Mouse (Mus musculus) midbrain, embryonic 14.5 days (tissue): Measurements from ENCODE around the gene Slc34a1. TPM values are rescaled to one million over a fixed set of nuclear protein-coding genes. Genes with fewer than 3 reads are reported as not detected.

Source experiments
- ATAC-seq: fragments of 200-750 bp; cut with Nextera tagmentation; 2 replicates; pipeline ENCODE4 v1.8.0; 2017; ENCODE audit warnings: moderate number of reproducible peaks, moderate library complexity; ENCODE audit not compliant: low FRiP score, low TSS enrichment
- DNase-seq: peaks from one replicate; pipeline ENCODE4 v3.0.0-alpha.2; 2015
- H3K27ac ChIP-seq: fragments of 300-500 bp; sonication (generic); replicated peaks from 2 replicates; pipeline ENCODE4 v1.5.1; 2014; ENCODE audit warnings: mild to moderate bottlenecking, low read depth, low read length, moderate library complexity
- H3K27me3 ChIP-seq: fragments of 300-500 bp; sonication (generic); 2 replicates; pipeline ENCODE4 v1.6.1; 2014; ENCODE audit warnings: low read length, control low read depth, mixed read lengths; ENCODE audit not compliant: control insufficient read depth, insufficient read depth
- H3K36me3 ChIP-seq: fragments of 300-500 bp; sonication (generic); 2 replicates; pipeline ENCODE4 v1.6.1; 2014; ENCODE audit warnings: low read length, control low read depth; ENCODE audit not compliant: control insufficient read depth, insufficient read depth
- H3K4me1 ChIP-seq: fragments of 300-500 bp; sonication (generic); 2 replicates; pipeline ENCODE4 v1.6.1; 2014; ENCODE audit warnings: mild to moderate bottlenecking, antibody characterized with exemption, low read length, control low read depth; ENCODE audit not compliant: control insufficient read depth, insufficient read depth
- H3K4me2 ChIP-seq: fragments of 300-500 bp; sonication (generic); 2 replicates; pipeline ENCODE4 v1.6.1; 2014; ENCODE audit warnings: mild to moderate bottlenecking, low read length, moderate library complexity
- H3K4me3 ChIP-seq: fragments of 300-500 bp; sonication (generic); replicated peaks from 2 replicates; pipeline ENCODE4 v1.5.1; 2014; ENCODE audit warnings: low read depth, low read length
- H3K9ac ChIP-seq: fragments of 300-500 bp; sonication (generic); replicated peaks from 2 replicates; pipeline ENCODE4 v1.6.1; 2014; ENCODE audit warnings: mild to moderate bottlenecking, low read length, moderate library complexity
- H3K9me3 ChIP-seq: fragments of 300-500 bp; sonication (generic); 2 replicates; pipeline ENCODE4 v1.6.1; 2016; ENCODE audit warnings: low read length, control low read depth, mixed read lengths; ENCODE audit not compliant: control insufficient read depth
- WGBS: fragments of 180-500 bp; shearing (Covaris S2); extraction: QIAGEN DNeasy Blood & Tissue Kit; methylation state at CpG from one replicate; pipeline ENCODE4 v1.1.7; 2014; 5-methylcytosine and 5-hydroxymethylcytosine counted together
- polyA plus RNA-seq: library from polyadenylated mRNA; unstranded; fragments of >200 nt; fragmentation: Nextera tagmentation; extraction: Ambion mirVana; gene quantifications from 2 replicates; pipeline ENCODE4 v1.2.1, GENCODE M21; 2014

The Slc34a1 gene
- polyA plus RNA-seq, 1 experiment from 2014 or later = not detected

GRCm38 (mm10) chr13:55444286-55444936 lies 46.4 kb downstream of the Slc34a1 start:
- H3K36me3 ChIP-seq = peaks cover 4% of the 10 kb centered on the region
- H3K4me3 ChIP-seq = peak overlapping the region; percentile 82
- WGBS = under 1% methylated on average over 33 of the region's 33 CpGs
- DNase-seq (no peak), ATAC-seq (peak; percentile 79)
- no peaks in the 10 kb centered on the region for H3K9me3 ChIP-seq
- peaks cover 13% of the 10 kb centered on the region for H3K4me1 ChIP-seq
- peak overlapping the region; percentile 62 for H3K9ac ChIP-seq
- H3K27ac ChIP-seq = peak overlapping the region; percentile 95
- H3K4me2 ChIP-seq = peak overlapping the region; percentile 89
- H3K27me3 ChIP-seq = no peaks in the 10 kb centered on the region

- Histone ChIP-seq H3K4me1 (peaks cover 13% of the 10 kb centered on the region), H3K9ac (peak within 1 kb of the TSS; percentile 86), H3K4me2 (peak within 1 kb of the TSS; percentile 89), H3K4me3 (peak within 1 kb of the TSS; percentile 82), H3K9me3 (no peaks in the 10 kb centered on the region), H3K27ac (peak within 1 kb of the TSS; percentile 95), H3K27me3 (no peaks in the 10 kb centered on the region), H3K36me3 (peaks cover 9% of the 10 kb centered on the region)
- DNase-seq = peak; percentile 99
- peak; percentile 96 for ATAC-seq
- under 1% methylated on average over 34 of the region's 35 CpGs for WGBS
These were observed 46.9 kb downstream of the Slc34a1 start, which contains the start of gene Grk6 for GRCm38 (mm10) chr13:55444937-55445315. Gene Grk6 (plus strand): TSS chr13:55445072.

- H3K9ac ChIP-seq = peak overlapping the region; percentile 86
- peaks cover 15% of the 10 kb centered on the region for H3K36me3 ChIP-seq
- DNase-seq (no peak), ATAC-seq (no peak)
- H3K9me3 ChIP-seq = no peaks in the 10 kb centered on the region
- H3K4me2 ChIP-seq = peak overlapping the region; percentile 89
- H3K4me1 ChIP-seq = peaks cover 13% of the 10 kb centered on the region
- under 1% methylated on average over 66 of the region's 66 CpGs for WGBS
- no peaks in the 10 kb centered on the region for H3K27me3 ChIP-seq
- H3K27ac ChIP-seq = peak overlapping the region; percentile 95
- H3K4me3 ChIP-seq = peak overlapping the region; percentile 82
These were observed 47.5 kb downstream of the Slc34a1 start for GRCm38 (mm10) chr13:55445361-55446091.

- DNase-seq (no peak), ATAC-seq (no peak)
- Histone ChIP-seq H3K27me3 (no peaks in the 10 kb centered on the region), H3K36me3 (peaks cover 25% of the 10 kb centered on the region), H3K9me3 (no peaks in the 10 kb centered on the region), H3K9ac (peak overlapping the region; percentile 86; the same call in 1 of the 2 replicates), H3K4me2 (peak overlapping the region; percentile 89), H3K4me3 (peak overlapping the region; percentile 82), H3K27ac (no peak overlapping the region), H3K4me1 (peaks cover 13% of the 10 kb centered on the region)
- WGBS = 83% methylated on average over 6 of the region's 6 CpGs
These were observed 48.6 kb downstream of the Slc34a1 start for GRCm38 (mm10) chr13:55446483-55447105.

GRCm38 (mm10) chr13:55447543-55447943 lies 49.6 kb downstream of the Slc34a1 start:
- ATAC-seq (no peak), DNase-seq (no peak)
- 71% methylated on average over 3 of the region's 3 CpGs for WGBS
- Histone ChIP-seq H3K4me2 (no peak overlapping the region), H3K4me1 (peaks cover 13% of the 10 kb centered on the region), H3K27me3 (no peaks in the 10 kb centered on the region), H3K36me3 (peaks cover 35% of the 10 kb centered on the region), H3K9ac (no peak overlapping the region), H3K4me3 (no peak overlapping the region), H3K27ac (no peak overlapping the region), H3K9me3 (no peaks in the 10 kb centered on the region)

- ATAC-seq (no peak), DNase-seq (no peak)
These were observed 50.1 kb downstream of the Slc34a1 start for GRCm38 (mm10) chr13:55448131-55448530.

GRCm38 (mm10) chr13:55449205-55449604 lies 51.2 kb downstream of the Slc34a1 start:
- WGBS = 93% methylated on average over 9 of the region's 9 CpGs

More at GRCm38 (mm10) chr13:55448131-55448530, 50.1 kb downstream of the Slc34a1 start:
- H3K4me3 ChIP-seq = no peak overlapping the region
- H3K27me3 ChIP-seq = no peaks in the 10 kb centered on the region
- peaks cover 41% of the 10 kb centered on the region for H3K36me3 ChIP-seq
- no peak overlapping the region for H3K27ac ChIP-seq
- H3K4me1 ChIP-seq = peaks cover 13% of the 10 kb centered on the region
- 97% methylated on average over 5 of the region's 5 CpGs for WGBS
- H3K9ac ChIP-seq = no peak overlapping the region
- H3K9me3 ChIP-seq = no peaks in the 10 kb centered on the region
- no peak overlapping the region for H3K4me2 ChIP-seq

GRCm38 (mm10) chr13:55449679-55450441 lies 51.9 kb downstream of the Slc34a1 start:
- H3K4me3 ChIP-seq = no peak overlapping the region
- 94% methylated on average over 17 of the region's 17 CpGs for WGBS
- H3K9me3 ChIP-seq = no peaks in the 10 kb centered on the region
- DNase-seq (no peak), ATAC-seq (no peak)
- no peak overlapping the region for H3K27ac ChIP-seq
- H3K4me1 ChIP-seq = peaks cover 13% of the 10 kb centered on the region
- H3K27me3 ChIP-seq = no peaks in the 10 kb centered on the region
- H3K9ac ChIP-seq = no peak overlapping the region
- H3K4me2 ChIP-seq = no peak overlapping the region
- peaks cover 57% of the 10 kb centered on the region for H3K36me3 ChIP-seq

More at GRCm38 (mm10) chr13:55449205-55449604, 51.2 kb downstream of the Slc34a1 start:
- ATAC-seq (no peak), DNase-seq (no peak)
- Histone ChIP-seq H3K27me3 (no peaks in the 10 kb centered on the region), H3K4me2 (no peak overlapping the region), H3K4me3 (no peak overlapping the region), H3K27ac (no peak overlapping the region), H3K36me3 (peaks cover 50% of the 10 kb centered on the region), H3K4me1 (peaks cover 13% of the 10 kb centered on the region), H3K9ac (no peak overlapping the region), H3K9me3 (no peaks in the 10 kb centered on the region)
